Mouse (Mus musculus) Muller cell, postnatal 12 days (primary cell): Measurements from ENCODE around the gene Trio.
A peak's percentile ranks its signal among the peaks of the same experiment; 100 is the strongest.

Experiments
- DNase-seq: peaks from one replicate; pipeline ENCODE4 v3.0.0-alpha.2; 2015; ENCODE audit errors: inconsistent ontology term

Gene Trio

GRCm38 (mm10) chr15:27945570-27945969 lies 80.1 kb downstream of the Trio start:
- peak; percentile 43 for DNase-seq

GRCm38 (mm10) chr15:27944898-27945297 lies 80.8 kb downstream of the Trio start:
- DNase-seq = no peak

GRCm38 (mm10) chr15:27943486-27944195 lies 82.0 kb downstream of the Trio start:
- DNase-seq = peak; percentile 88

- DNase-seq = peak; percentile 77
Observed at GRCm38 (mm10) chr15:27942148-27942847, 83.3 kb downstream of the Trio start.

GRCm38 (mm10) chr15:27941441-27941840 lies 84.2 kb downstream of the Trio start:
- DNase-seq = no peak

- DNase-seq = no peak
Observed at GRCm38 (mm10) chr15:27941020-27941419, 84.6 kb downstream of the Trio start.

GRCm38 (mm10) chr15:27940032-27940431 lies 85.6 kb downstream of the Trio start:
- no peak for DNase-seq

GRCm38 (mm10) chr15:27938886-27939285 lies 86.8 kb downstream of the Trio start:
- no peak for DNase-seq

GRCm38 (mm10) chr15:27937861-27938833 lies 87.5 kb downstream of the Trio start:
- DNase-seq = no peak

- DNase-seq = peak; percentile 92
Observed at GRCm38 (mm10) chr15:27937003-27937860, 88.4 kb downstream of the Trio start.

GRCm38 (mm10) chr15:27935772-27936746 lies 89.6 kb downstream of the Trio start:
- DNase-seq = no peak

- DNase-seq = no peak
Observed at GRCm38 (mm10) chr15:27933270-27933669, 92.4 kb downstream of the Trio start.

- DNase-seq = no peak
Observed at GRCm38 (mm10) chr15:27931891-27932290, 93.8 kb downstream of the Trio start.

- DNase-seq = no peak
Observed at GRCm38 (mm10) chr15:27931459-27931858, 94.2 kb downstream of the Trio start.

- no peak for DNase-seq
Observed at GRCm38 (mm10) chr15:27927614-27928013, 98.0 kb downstream of the Trio start.

- DNase-seq = no peak
Observed at GRCm38 (mm10) chr15:27926941-27927340, 98.7 kb downstream of the Trio start.

GRCm38 (mm10) chr15:27926450-27926849 lies 99.2 kb downstream of the Trio start:
- no peak for DNase-seq

GRCm38 (mm10) chr15:27925865-27926264 lies 99.8 kb downstream of the Trio start:
- no peak for DNase-seq

- DNase-seq = no peak
Observed at GRCm38 (mm10) chr15:27925004-27925635, 100.5 kb downstream of the Trio start.

- DNase-seq = no peak
Observed at GRCm38 (mm10) chr15:27923987-27924341, 101.7 kb downstream of the Trio start.
